Mouse (Mus musculus): ENCODE data around the gene Dffb. TPM values are rescaled to one million over a fixed set of nuclear protein-coding genes. Genes with fewer than 3 reads are reported as not detected.
A peak's percentile ranks its signal among the peaks of the same experiment; 100 is the strongest.

The Dffb gene
- polyA plus RNA-seq, 2 experiments = 6.1 to 8.6 TPM

- peak; percentile 95 for ATAC-seq (ENCODE audit: insufficient read depth)
- H3K4me2 ChIP-seq (ENCODE audit: low read depth) = peak within 1 kb of the TSS; percentile 81
- peak within 1 kb of the TSS; percentile 78 for H3K27ac ChIP-seq
- TF ChIP-seq EP300 (IDR thresholded peaks at IDR 0.05; ENCODE audit: low read depth) (peak; percentile 46), CTCF (IDR thresholded peaks at IDR 0.05; ENCODE audit: low read depth) (peak; percentile 27; the same call in 1 of the 2 replicates)
- H3K36me3 ChIP-seq (replicated peaks; ENCODE audit: control insufficient read depth, insufficient read depth, low read depth) = peaks cover 19% of the 10 kb centered on the region
- peaks cover 10 to 15% of the 10 kb centered on the region in 2 experiments for H3K4me1 ChIP-seq (replicated peaks; ENCODE audit: control insufficient read depth in 2 of 2, insufficient read depth in 2 of 2, low read length in 1 of 2)
- H3K4me3 ChIP-seq (ENCODE audit: insufficient read depth in 1 of 2, low read depth in 2 of 2, low read length in 2 of 2) = peak within 1 kb of the TSS; percentile 77 to 90
- DNase-seq (ENCODE audit: low read depth in 3 of 3, low spot score in 3 of 3) = peak; percentile 92 to 95 (median 93)
- 2% methylated on average over 65 of the region's 67 CpGs for WGBS (ENCODE audit: insufficient replicate concordance)
- peak within 1 kb of the TSS; percentile 91 for H3K9ac ChIP-seq (replicated peaks)
- no peaks in the 10 kb centered on the region; the same call in 1 of the 2 replicates for H3K27me3 ChIP-seq (ENCODE audit: control insufficient read depth, insufficient read depth, low read length)
- H3K9me3 ChIP-seq (ENCODE audit: control insufficient read depth, low read length) = no peaks in the 10 kb centered on the region
These were observed 18.1 kb downstream of the Dffb start, which contains the start of gene A430005L14Rik for GRCm38 (mm10) chr4:153956569-153957405. Gene A430005L14Rik, plus strand, starts transcription at chr4:153957237.

- 78% methylated on average over 8 of the region's 8 CpGs for WGBS (ENCODE audit: insufficient replicate concordance)
- TF ChIP-seq EP300 (IDR thresholded peaks at IDR 0.05; ENCODE audit: low read depth) = no peak
- no peak for TF ChIP-seq CTCF (IDR thresholded peaks at IDR 0.05; ENCODE audit: low read depth)
These were observed 19.3 kb downstream of the Dffb start for GRCm38 (mm10) chr4:153955651-153956050.

GRCm38 (mm10) chr4:153951692-153952091 lies 23.2 kb downstream of the Dffb start:
- Histone ChIP-seq H3K9ac (replicated peaks) (no peak overlapping the region), H3K27me3 (ENCODE audit: control insufficient read depth, insufficient read depth, low read length) (peaks cover under 1% of the 10 kb centered on the region; the same call in 1 of the 2 replicates), H3K9me3 (ENCODE audit: control insufficient read depth, low read length) (no peaks in the 10 kb centered on the region), H3K4me1 (replicated peaks; ENCODE audit: control insufficient read depth in 2 of 2, insufficient read depth in 2 of 2, low read length in 1 of 2) (peaks cover 4% of the 10 kb centered on the region in 2 experiments; a peak in 2 of 4 replicates), H3K4me2 (ENCODE audit: low read depth) (no peak overlapping the region), H3K4me3 (ENCODE audit: insufficient read depth in 1 of 2, low read depth in 2 of 2, low read length in 2 of 2) (no peak overlapping the region), H3K27ac (no peak overlapping the region), H3K36me3 (replicated peaks; ENCODE audit: control insufficient read depth, insufficient read depth, low read depth) (no peaks in the 10 kb centered on the region)
- TF ChIP-seq EP300 (IDR thresholded peaks at IDR 0.05; ENCODE audit: low read depth) = no peak
- TF ChIP-seq CTCF (IDR thresholded peaks at IDR 0.05; ENCODE audit: low read depth) = no peak
- ATAC-seq (ENCODE audit: insufficient read depth) = no peak
- DNase-seq (ENCODE audit: low read depth in 3 of 3, low spot score in 3 of 3) = no peak
- WGBS (ENCODE audit: insufficient replicate concordance) = 50% methylated on average over 5 of the region's 5 CpGs

More at GRCm38 (mm10) chr4:153955651-153956050, 19.3 kb downstream of the Dffb start:
- no peaks in the 10 kb centered on the region; the same call in 1 of the 2 replicates for H3K27me3 ChIP-seq (ENCODE audit: control insufficient read depth, insufficient read depth, low read length)
- H3K9me3 ChIP-seq (ENCODE audit: control insufficient read depth, low read length) = no peaks in the 10 kb centered on the region
- H3K36me3 ChIP-seq (replicated peaks; ENCODE audit: control insufficient read depth, insufficient read depth, low read depth) = peaks cover 8% of the 10 kb centered on the region
- DNase-seq (ENCODE audit: low read depth in 3 of 3, low spot score in 3 of 3) (no peak), ATAC-seq (ENCODE audit: insufficient read depth) (no peak)
- H3K4me2 ChIP-seq (ENCODE audit: low read depth) = no peak overlapping the region
- peaks cover 10 to 15% of the 10 kb centered on the region in 2 experiments for H3K4me1 ChIP-seq (replicated peaks; ENCODE audit: control insufficient read depth in 2 of 2, insufficient read depth in 2 of 2, low read length in 1 of 2)
- H3K27ac ChIP-seq = no peak overlapping the region
- no peak overlapping the region for H3K9ac ChIP-seq (replicated peaks)
- no peak overlapping the region for H3K4me3 ChIP-seq (ENCODE audit: insufficient read depth in 1 of 2, low read depth in 2 of 2, low read length in 2 of 2)

- H3K27me3 ChIP-seq (ENCODE audit: control insufficient read depth, insufficient read depth, low read length) = peaks cover 4% of the 10 kb centered on the region; the same call in 1 of the 2 replicates
- no peak for TF ChIP-seq EP300 (IDR thresholded peaks at IDR 0.05; ENCODE audit: low read depth)
- WGBS (ENCODE audit: insufficient replicate concordance) = 44% methylated on average over 3 of the region's 3 CpGs
- no peaks in the 10 kb centered on the region for H3K36me3 ChIP-seq (replicated peaks; ENCODE audit: control insufficient read depth, insufficient read depth, low read depth)
- ATAC-seq (ENCODE audit: insufficient read depth) (no peak), DNase-seq (ENCODE audit: low read depth in 3 of 3, low spot score in 3 of 3) (no peak)
- no peak overlapping the region for H3K4me2 ChIP-seq (ENCODE audit: low read depth)
- no peak overlapping the region for H3K4me3 ChIP-seq (ENCODE audit: insufficient read depth in 1 of 2, low read depth in 2 of 2, low read length in 2 of 2)
- H3K4me1 ChIP-seq (replicated peaks; ENCODE audit: control insufficient read depth in 2 of 2, insufficient read depth in 2 of 2, low read length in 1 of 2) = no peaks in the 10 kb centered on the region
- H3K9ac ChIP-seq (replicated peaks) = no peak overlapping the region
- H3K9me3 ChIP-seq (ENCODE audit: control insufficient read depth, low read length) = no peaks in the 10 kb centered on the region
- H3K27ac ChIP-seq = no peak overlapping the region
These were observed 23.8 kb downstream of the Dffb start for GRCm38 (mm10) chr4:153951150-153951549.

GRCm38 (mm10) chr4:153950372-153950771 lies 24.6 kb downstream of the Dffb start:
- Histone ChIP-seq H3K9me3 (ENCODE audit: control insufficient read depth, low read length) (no peaks in the 10 kb centered on the region), H3K9ac (replicated peaks) (no peak overlapping the region), H3K27me3 (ENCODE audit: control insufficient read depth, insufficient read depth, low read length) (peaks cover 4% of the 10 kb centered on the region; the same call in 1 of the 2 replicates), H3K36me3 (replicated peaks; ENCODE audit: control insufficient read depth, insufficient read depth, low read depth) (no peaks in the 10 kb centered on the region), H3K4me3 (ENCODE audit: insufficient read depth in 1 of 2, low read depth in 2 of 2, low read length in 2 of 2) (no peak overlapping the region), H3K4me1 (replicated peaks; ENCODE audit: control insufficient read depth in 2 of 2, insufficient read depth in 2 of 2, low read length in 1 of 2) (no peaks in the 10 kb centered on the region), H3K4me2 (ENCODE audit: low read depth) (no peak overlapping the region), H3K27ac (no peak overlapping the region)
- DNase-seq (ENCODE audit: low read depth in 3 of 3, low spot score in 3 of 3) = no peak
- WGBS (ENCODE audit: insufficient replicate concordance) = 36% methylated on average over 2 of the region's 2 CpGs
- TF ChIP-seq CTCF (IDR thresholded peaks at IDR 0.05; ENCODE audit: low read depth) (no peak), EP300 (IDR thresholded peaks at IDR 0.05; ENCODE audit: low read depth) (no peak)
- no peak for ATAC-seq (ENCODE audit: insufficient read depth)

All from liver, embryonic 14.5 days (tissue).